Mouse (Mus musculus) heart, embryonic 11.5 days (tissue): ENCODE results near the gene Aacs. TPM values are rescaled to one million over a fixed set of nuclear protein-coding genes. Genes with fewer than 3 reads are reported as not detected.
A peak's percentile ranks its signal among the peaks of the same experiment; 100 is the strongest.

Experiments
- ATAC-seq: fragments of 200-750 bp; cut with Nextera tagmentation; replicated peaks from 2 replicates; pipeline ENCODE4 v1.8.0; 2017; ENCODE audit warnings: moderate library complexity; ENCODE audit not compliant: insufficient number of reproducible peaks, low FRiP score, low TSS enrichment
- H3K27ac ChIP-seq: fragments of 300-500 bp; sonication (generic); 2 replicates; pipeline ENCODE4 v1.5.1; 2014; ENCODE audit warnings: mild to moderate bottlenecking, low read depth, low read length
- H3K27me3 ChIP-seq: fragments of 300-500 bp; sonication (generic); 2 replicates; pipeline ENCODE4 v1.6.1; 2014; ENCODE audit warnings: mild to moderate bottlenecking, low read length, mixed read lengths; ENCODE audit not compliant: control insufficient read depth, insufficient read depth
- H3K36me3 ChIP-seq: fragments of 300-500 bp; sonication (generic); 2 replicates; pipeline ENCODE4 v1.6.1; 2014; ENCODE audit warnings: mild to moderate bottlenecking, low read length, moderate library complexity, mixed read lengths; ENCODE audit not compliant: control insufficient read depth, insufficient read depth
- H3K4me1 ChIP-seq: fragments of 300-500 bp; sonication (generic); 2 replicates; pipeline ENCODE4 v1.6.1; 2014; ENCODE audit warnings: low read length; ENCODE audit not compliant: control insufficient read depth, insufficient read depth
- H3K4me2 ChIP-seq: fragments of 300-500 bp; sonication (generic); 2 replicates; pipeline ENCODE4 v1.6.1; 2014; ENCODE audit warnings: mild to moderate bottlenecking, moderate library complexity
- H3K4me3 ChIP-seq: fragments of 300-500 bp; sonication (generic); 2 replicates; pipeline ENCODE4 v1.5.1; 2014; ENCODE audit warnings: low read depth, low read length
- H3K9ac ChIP-seq: fragments of 300-500 bp; sonication (generic); 2 replicates; pipeline ENCODE4 v1.6.1; 2014; ENCODE audit warnings: mild to moderate bottlenecking, low read depth, low read length, moderate library complexity
- H3K9me3 ChIP-seq: fragments of 300-500 bp; sonication (generic); replicated peaks from 2 replicates; pipeline ENCODE4 v1.6.1; 2016; ENCODE audit warnings: low read length; ENCODE audit not compliant: control insufficient read depth
- WGBS: fragments of 180-500 bp; shearing (Covaris S2); extraction: QIAGEN DNeasy Blood & Tissue Kit; methylation state at CpG from one replicate; pipeline ENCODE4 v1.1.7; 2014; ENCODE audit not compliant: insufficient replicate concordance; 5-methylcytosine and 5-hydroxymethylcytosine counted together
- polyA plus RNA-seq: library from polyadenylated mRNA; unstranded; fragments of >200 nt; fragmentation: Nextera tagmentation; extraction: Ambion mirVana; gene quantifications from 2 replicates; pipeline ENCODE4 v1.2.1, GENCODE M21; 2014

The Aacs gene
- polyA plus RNA-seq, 1 experiment from 2014 or later = 14.2 TPM

- H3K9me3 ChIP-seq = peaks cover 5% of the 10 kb centered on the region; the same call in 1 of the 2 replicates
- H3K9ac ChIP-seq = no peak overlapping the region
- H3K27ac ChIP-seq = no peak overlapping the region
- no peaks in the 10 kb centered on the region for H3K36me3 ChIP-seq
- no peak overlapping the region for H3K4me3 ChIP-seq
- H3K27me3 ChIP-seq = peaks cover 27% of the 10 kb centered on the region
- no peaks in the 10 kb centered on the region for H3K4me1 ChIP-seq
- 71% methylated on average over 4 of the region's 4 CpGs for WGBS
- H3K4me2 ChIP-seq = no peak overlapping the region
- no peak for ATAC-seq
Observed at GRCm38 (mm10) chr5:125526464-125526863, 50.9 kb downstream of the Aacs start.

DNA sequence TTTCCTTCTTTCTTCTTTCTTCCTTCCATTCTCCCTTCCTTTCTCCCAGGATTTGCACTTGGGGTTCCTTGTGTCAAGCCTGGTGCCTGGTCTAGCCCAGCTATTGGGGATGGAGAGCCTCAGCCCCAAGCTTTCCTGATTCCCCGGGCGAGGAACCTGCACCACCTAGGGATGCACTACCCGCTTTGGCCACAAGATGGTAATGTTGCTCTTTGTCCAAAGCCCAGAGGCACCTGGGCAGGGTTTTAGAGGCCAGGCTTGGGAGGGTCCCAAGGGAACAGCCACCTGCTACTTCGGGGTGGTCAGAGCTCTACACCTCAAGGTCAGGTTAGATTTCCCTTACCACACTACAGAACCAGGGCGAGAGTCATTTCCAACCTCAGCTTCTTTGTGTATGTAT lies 53.5 kb downstream of the Aacs start:
- peaks cover 5% of the 10 kb centered on the region; the same call in 1 of the 2 replicates for H3K9me3 ChIP-seq
- no peaks in the 10 kb centered on the region for H3K36me3 ChIP-seq
- no peak overlapping the region for H3K27ac ChIP-seq
- H3K9ac ChIP-seq = no peak overlapping the region
- H3K27me3 ChIP-seq = peaks cover 54% of the 10 kb centered on the region
- no peak overlapping the region for H3K4me3 ChIP-seq
- H3K4me1 ChIP-seq = 0 out of 2 replicates have a peak, but pooled peaks cover 6% of the 10 kb centered on the region
- 6% methylated on average over 5 of the region's 5 CpGs for WGBS
- no peak overlapping the region for H3K4me2 ChIP-seq
- no peak for ATAC-seq

DNA sequence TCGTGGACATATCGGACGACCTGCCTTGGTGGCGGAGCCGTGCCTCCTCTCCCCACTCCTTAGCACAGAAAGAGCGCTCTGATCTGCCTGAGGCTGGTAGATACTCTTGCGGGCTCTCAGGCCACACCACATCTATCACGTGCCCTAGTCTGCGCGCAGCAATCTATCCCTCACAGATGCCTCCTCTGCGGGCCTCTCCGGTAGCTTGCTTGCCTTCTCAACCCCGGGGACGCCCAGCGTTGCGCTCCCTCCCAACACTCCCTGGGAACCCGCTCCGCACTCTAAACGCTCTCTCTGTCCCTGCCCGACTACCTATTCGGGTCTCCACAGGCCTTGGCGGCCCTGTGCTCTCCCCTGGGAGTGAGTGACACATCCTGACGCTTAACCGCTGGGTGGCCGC lies 56.0 kb downstream of the Aacs start, which contains the start of gene Tmem132b:
TSS of gene Tmem132b (plus strand) at position 141 of the 400 bp plus-strand sequence.
- 2% methylated on average over 25 of the region's 25 CpGs for WGBS
- Histone ChIP-seq H3K27me3 (peaks cover 78% of the 10 kb centered on the region), H3K36me3 (no peaks in the 10 kb centered on the region), H3K27ac (no peak within 1 kb of the TSS), H3K9me3 (peaks cover under 1% of the 10 kb centered on the region; the same call in 1 of the 2 replicates), H3K4me2 (peak within 1 kb of the TSS; percentile 71), H3K9ac (no peak within 1 kb of the TSS), H3K4me1 (0 out of 2 replicates have a peak, but pooled peaks cover 6% of the 10 kb centered on the region), H3K4me3 (peak within 1 kb of the TSS; percentile 52)
- ATAC-seq = no peak

DNA sequence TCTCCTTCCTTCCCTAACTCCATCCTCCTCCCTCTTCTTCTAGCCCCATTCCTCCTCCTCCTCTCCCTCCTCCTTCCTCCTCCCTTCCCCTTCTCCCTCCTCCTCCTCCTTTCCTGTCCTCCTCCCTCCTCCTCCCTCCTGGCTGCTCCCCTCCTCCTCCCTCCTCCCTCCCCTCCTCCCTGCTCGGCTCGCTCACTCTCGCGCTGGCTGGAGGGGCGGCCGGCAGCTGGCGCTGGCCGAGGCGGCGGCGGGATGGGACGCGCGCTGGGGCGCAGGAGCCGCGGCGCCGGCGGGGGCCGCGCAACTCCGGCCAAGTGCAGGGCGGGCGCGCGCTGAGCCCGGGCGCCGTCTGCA lies 56.6 kb downstream of the Aacs start:
- peak; percentile 39; the same call in 1 of the 2 replicates for ATAC-seq
- H3K27ac ChIP-seq = no peak overlapping the region
- no peaks in the 10 kb centered on the region for H3K36me3 ChIP-seq
- peak overlapping the region; percentile 52 for H3K4me3 ChIP-seq
- 0% methylated on average over 30 of the region's 30 CpGs for WGBS
- no peaks in the 10 kb centered on the region for H3K9me3 ChIP-seq
- H3K27me3 ChIP-seq = peaks cover 80% of the 10 kb centered on the region
- 0 out of 2 replicates have a peak, but pooled peaks cover 6% of the 10 kb centered on the region for H3K4me1 ChIP-seq
- no peak overlapping the region for H3K9ac ChIP-seq
- H3K4me2 ChIP-seq = peak overlapping the region; percentile 71

- H3K27ac ChIP-seq = no peak overlapping the region
- H3K9me3 ChIP-seq = no peaks in the 10 kb centered on the region
- H3K4me3 ChIP-seq = peak overlapping the region; percentile 52
- ATAC-seq = no peak
- WGBS = 1% methylated on average over 30 of the region's 64 CpGs
- no peaks in the 10 kb centered on the region for H3K36me3 ChIP-seq
- H3K4me1 ChIP-seq = 0 out of 2 replicates have a peak, but pooled peaks cover 6% of the 10 kb centered on the region
- peaks cover 77% of the 10 kb centered on the region for H3K27me3 ChIP-seq
- peak overlapping the region; percentile 71 for H3K4me2 ChIP-seq
- no peak overlapping the region for H3K9ac ChIP-seq
Observed at GRCm38 (mm10) chr5:125532545-125533224, 57.1 kb downstream of the Aacs start.

DNA sequence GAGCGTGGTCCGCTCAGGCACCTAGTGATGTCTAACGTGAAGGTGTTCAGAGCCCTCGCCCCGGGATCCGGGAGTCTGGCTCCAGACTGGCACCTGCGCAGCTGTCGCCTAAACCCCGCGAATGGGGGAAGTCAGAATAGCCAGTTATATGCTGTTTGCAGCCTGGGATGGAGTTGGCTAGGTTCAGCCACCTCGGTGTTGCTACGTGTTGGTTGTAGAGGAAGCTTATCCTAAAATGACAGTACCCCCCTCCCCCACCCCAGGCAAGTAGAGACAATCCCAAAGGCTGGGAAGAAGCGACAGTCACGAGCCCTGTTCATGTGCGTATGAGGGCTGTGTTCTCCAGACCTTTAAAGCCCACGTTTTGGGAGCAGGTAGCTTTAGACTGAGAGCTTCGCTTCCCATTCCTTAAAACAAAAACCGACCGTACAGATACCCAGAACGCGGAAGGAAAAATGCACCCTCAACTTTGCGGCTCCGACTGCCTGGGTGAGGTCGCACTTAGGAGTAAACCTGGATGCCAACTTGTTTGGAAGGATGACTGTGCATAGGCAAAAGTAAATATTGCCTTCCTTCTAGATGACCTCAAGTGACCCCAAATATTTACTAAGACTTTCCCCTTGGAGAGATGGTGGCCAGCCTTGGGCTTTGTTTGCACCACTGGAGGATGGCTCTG lies 57.7 kb downstream of the Aacs start:
- H3K4me2 ChIP-seq = peak overlapping the region; percentile 71
- H3K36me3 ChIP-seq = no peaks in the 10 kb centered on the region
- H3K9ac ChIP-seq = no peak overlapping the region
- H3K4me1 ChIP-seq = 0 out of 2 replicates have a peak, but pooled peaks cover 6% of the 10 kb centered on the region
- no peak for ATAC-seq
- peaks cover 77% of the 10 kb centered on the region for H3K27me3 ChIP-seq
- H3K27ac ChIP-seq = no peak overlapping the region
- H3K4me3 ChIP-seq = peak overlapping the region; percentile 52; the same call in 1 of the 2 replicates
- WGBS = 2% methylated on average over 24 of the region's 24 CpGs
- H3K9me3 ChIP-seq = no peaks in the 10 kb centered on the region

DNA sequence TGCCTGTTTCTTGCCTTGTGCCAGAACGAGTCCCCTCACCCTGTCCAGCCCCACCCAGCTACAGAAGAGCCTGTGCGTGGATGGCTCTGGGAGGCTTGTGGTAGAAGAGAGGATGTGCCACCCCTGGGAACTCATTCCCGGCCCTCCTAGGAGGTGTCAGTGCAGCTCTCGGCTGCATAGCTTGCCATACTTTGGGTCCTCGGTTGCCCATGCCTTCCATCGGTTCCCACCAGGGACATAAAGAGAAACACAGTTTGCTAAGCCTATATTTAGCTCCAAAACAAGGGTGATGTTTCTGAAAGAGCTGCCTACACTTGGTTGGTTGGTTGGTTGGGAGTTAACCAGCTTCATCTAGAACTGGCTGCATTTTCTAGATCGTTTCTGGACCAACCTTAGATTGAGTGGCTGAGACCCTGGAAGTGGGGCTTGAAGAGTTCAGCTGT lies 58.6 kb downstream of the Aacs start:
- 0 out of 2 replicates have a peak, but pooled peaks cover 6% of the 10 kb centered on the region for H3K4me1 ChIP-seq
- H3K36me3 ChIP-seq = no peaks in the 10 kb centered on the region
- no peak for ATAC-seq
- H3K4me2 ChIP-seq = no peak overlapping the region
- H3K9me3 ChIP-seq = no peaks in the 10 kb centered on the region
- no peak overlapping the region for H3K4me3 ChIP-seq
- no peak overlapping the region for H3K27ac ChIP-seq
- H3K9ac ChIP-seq = no peak overlapping the region
- peaks cover 71% of the 10 kb centered on the region for H3K27me3 ChIP-seq
- WGBS = 6% methylated on average over 7 of the region's 7 CpGs

- WGBS = 3% methylated on average over 26 of the region's 26 CpGs
Observed at GRCm38 (mm10) chr5:125534611-125535324, 59.2 kb downstream of the Aacs start.

More at GRCm38 (mm10) chr5:125534611-125535324, 59.2 kb downstream of the Aacs start:
- Histone ChIP-seq H3K4me2 (no peak overlapping the region), H3K27me3 (peaks cover 66% of the 10 kb centered on the region), H3K9ac (no peak overlapping the region), H3K27ac (no peak overlapping the region), H3K36me3 (no peaks in the 10 kb centered on the region), H3K9me3 (no peaks in the 10 kb centered on the region), H3K4me3 (no peak overlapping the region), H3K4me1 (0 out of 2 replicates have a peak, but pooled peaks cover 6% of the 10 kb centered on the region)
- no peak for ATAC-seq
